Mouse (Mus musculus) right cerebral cortex, postnatal 14 days (tissue): ENCODE measurements at regions not wholly inside any gene's neighbourhood (a gene's known extent, or its start where the extent isn't known, plus 50 kb on each side); places are given as distances from the start of the nearest gene placed in this dataset.
"Not testable (repeated sequence)": the region's sequence is repeated elsewhere in the genome, so short reads cannot be mapped to it uniquely, and the experiment has no call there.

Experiments used
- DNase-seq: peaks from one replicate; pipeline ENCODE4 v3.0.0; 2022

DNA sequence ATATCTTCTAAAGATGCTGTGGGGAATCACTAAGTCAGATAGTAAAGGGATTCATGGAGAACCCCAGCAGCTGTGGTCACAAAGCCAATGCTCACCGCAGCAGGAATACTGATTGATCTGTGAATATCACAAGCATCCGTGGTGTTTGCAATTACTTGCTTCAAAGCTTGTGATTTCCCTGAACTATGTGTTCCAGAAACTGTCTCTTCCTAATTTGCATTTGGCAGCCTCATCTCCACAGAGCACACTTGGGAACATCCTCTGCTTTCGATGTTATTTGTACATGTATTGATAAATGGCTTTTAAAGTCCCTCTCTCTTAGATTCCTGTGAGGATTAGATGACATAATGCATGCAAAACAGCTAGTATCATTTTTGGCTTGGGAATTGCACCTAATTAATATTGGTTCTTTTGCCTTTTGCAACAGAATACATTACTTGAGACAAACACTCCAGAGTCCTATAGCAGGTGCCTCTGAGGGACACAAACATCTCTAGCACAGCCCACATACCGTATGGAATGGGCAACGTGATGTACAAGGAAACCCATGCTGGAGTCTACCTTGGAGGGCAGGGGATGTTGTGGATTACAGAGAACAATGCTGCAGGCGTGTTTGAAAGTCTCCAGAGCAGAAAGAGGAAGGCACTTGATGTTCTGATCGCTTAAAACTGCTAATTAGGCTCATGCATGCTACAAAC lies 211.0 kb downstream of the Nuak1 start:
- DNase-seq: no peak

GRCm38 (mm10) chr10:84230011-84230781 lies 210.2 kb downstream of the Nuak1 start:
- no peak for DNase-seq

DNA sequence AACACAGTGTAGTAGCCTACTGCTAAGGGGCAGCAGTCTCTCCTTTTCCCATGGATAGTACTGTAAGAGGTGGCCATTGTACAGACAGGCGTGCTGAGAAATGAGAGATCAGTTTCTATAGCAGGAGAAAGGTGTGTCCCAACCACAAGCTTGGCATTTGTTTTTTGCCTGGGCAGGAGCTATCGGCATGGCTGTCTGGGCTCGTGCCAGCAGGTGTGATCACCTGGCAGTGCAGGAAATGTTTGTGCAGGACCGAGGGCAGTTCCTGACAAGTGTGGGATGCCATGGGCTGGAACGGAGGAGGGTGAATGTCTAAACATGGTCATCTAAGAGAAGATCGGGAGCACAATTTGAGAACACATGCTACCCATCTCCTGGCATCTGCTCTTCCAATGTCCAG lies 205.4 kb downstream of the Nuak1 start:
- no peak for DNase-seq

DNA sequence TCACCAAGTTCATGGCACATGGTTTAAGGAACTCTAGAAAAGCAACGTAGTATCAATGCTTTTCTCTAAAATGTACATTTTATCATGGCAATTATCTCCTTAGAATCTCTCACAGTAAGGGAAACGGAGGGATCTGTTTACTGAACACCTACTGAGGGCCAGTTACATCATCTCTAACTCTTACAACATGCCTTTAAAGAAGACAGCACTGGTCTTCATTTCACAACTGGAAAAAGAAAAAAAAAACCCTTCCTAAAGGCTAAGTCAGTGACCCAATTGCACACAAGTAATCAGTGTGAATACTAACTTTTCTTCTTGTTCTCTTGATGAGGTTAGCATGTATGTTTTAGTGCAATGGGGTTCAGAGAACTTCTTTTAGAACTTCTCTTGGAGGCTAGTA lies 204.2 kb downstream of the Nuak1 start:
- no peak for DNase-seq

- DNase-seq: peak; percentile 16
Measured at GRCm38 (mm10) chr10:84238279-84238963, 202.0 kb downstream of the Nuak1 start.

DNA sequence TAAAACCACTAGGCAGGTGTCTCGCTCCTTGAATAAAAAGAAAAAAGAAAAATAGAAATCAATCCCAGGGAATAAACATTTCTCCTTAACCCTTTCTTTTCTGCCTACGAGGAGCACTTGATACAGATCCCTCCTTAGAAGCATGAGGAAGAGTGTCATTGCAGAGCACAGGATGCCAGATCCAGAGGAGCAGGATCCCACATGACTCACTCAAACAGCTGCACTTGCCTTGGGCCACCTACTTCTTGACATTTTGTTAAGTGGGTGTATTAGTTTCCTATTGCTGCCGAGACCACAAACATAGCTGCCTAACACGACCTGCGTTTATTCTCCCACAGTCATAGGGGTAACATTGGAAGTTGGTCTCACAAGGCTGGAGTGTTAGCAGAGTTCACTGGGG lies 197.1 kb downstream of the Nuak1 start:
- no peak for DNase-seq

- DNase-seq: no peak
Measured at GRCm38 (mm10) chr10:84249346-84249745, 191.1 kb downstream of the Nuak1 start.

DNA sequence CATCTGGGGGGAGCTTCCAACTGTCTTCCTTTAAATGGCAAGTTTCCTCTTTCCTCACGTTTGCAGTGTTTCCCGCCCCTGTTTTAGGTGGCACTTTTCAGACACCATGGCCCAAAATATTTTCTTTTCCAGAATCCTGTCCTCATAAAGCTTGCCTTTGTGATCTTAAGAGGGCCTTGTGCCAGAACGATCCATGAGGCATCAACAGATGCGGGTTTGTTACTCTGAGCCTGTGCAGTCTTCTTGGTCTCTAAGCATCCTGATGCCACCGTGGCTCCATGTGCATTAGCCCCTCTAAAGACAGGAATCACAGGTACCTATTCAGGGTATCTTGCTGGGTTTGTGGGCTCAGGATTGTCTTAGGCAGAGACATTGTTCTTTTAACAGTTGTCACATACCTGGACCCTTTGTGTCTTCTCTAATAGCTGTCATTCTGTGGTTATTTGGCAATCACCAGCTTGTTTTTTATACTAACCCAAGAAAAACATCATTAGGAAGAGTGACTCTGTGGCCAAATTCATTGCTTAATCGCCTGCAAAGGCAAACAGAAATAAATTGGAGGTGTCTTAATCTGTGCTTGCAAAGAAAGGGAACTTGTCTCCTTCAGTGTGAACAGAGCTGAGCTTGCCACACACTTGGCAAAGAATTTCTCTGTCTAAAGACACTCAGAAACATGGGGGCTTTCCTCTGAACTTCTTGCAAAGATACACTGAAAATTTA lies 179.3 kb downstream of the Nuak1 start:
- DNase-seq: no peak

- DNase-seq: no peak
Measured at GRCm38 (mm10) chr10:84262943-84263342, 177.5 kb downstream of the Nuak1 start.

DNA sequence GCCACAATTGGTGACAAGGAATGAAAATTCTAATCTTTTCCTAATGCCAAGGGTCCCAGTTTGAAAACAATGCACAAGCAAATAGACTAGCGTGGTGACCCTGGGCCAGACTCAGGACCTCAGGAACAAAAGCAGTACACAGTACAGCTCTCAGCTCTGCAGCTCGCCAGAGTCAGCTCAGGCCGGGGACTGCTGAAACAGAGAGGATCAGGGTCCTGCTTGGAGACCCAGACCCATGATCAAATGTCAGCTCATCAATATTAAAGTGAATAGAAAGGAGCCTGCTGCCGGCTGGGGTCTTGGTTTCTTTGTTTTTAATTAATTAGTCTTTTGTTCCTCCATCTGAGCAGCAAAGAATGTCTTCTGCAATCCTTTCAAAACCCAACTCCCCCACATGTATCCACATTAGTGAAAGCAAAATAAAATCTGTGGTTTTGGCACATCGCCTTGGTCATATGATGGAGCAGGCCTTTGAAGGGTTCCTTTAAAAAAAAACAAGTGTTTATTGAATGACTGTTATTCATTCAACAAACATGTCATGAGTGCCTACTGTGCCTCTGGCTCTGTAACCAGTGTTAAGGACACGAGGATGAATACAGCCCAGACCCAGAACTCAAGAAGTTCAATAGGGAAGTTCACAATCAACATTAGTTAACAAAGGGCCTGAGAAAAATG lies 154.4 kb downstream of the Nuak1 start:
- DNase-seq: no peak

GRCm38 (mm10) chr10:84294422-84294821 lies 146.0 kb downstream of the Nuak1 start:
- no peak for DNase-seq

- no peak for DNase-seq
Measured at GRCm38 (mm10) chr10:84296168-84296567, 144.2 kb downstream of the Nuak1 start.

DNA sequence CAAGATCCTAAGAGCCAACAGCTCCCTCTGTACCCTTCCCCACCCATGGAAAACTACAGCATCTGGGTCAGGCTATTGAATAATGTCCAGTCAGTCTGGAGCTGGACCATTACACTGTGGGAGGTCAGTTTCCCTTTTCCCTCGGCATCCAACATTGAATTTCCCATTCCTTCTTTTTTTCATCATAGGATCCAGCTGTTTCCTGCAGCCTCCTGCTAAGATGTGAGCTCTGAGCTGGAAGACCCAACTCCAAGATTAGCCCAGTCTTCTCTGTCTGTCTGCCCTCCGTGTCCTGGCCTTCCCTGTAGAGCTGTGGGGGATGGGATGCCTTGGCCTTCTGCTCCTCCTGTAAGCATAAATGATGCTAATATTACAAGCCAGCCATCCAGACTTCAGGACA lies 138.8 kb downstream of the Nuak1 start:
- DNase-seq: no peak

GRCm38 (mm10) chr10:84302821-84303520 lies 137.4 kb downstream of the Nuak1 start:
- no peak for DNase-seq

GRCm38 (mm10) chr10:84308746-84309145 lies 131.7 kb downstream of the Nuak1 start:
- DNase-seq: not testable (repeated sequence)

GRCm38 (mm10) chr10:84310653-84311052 lies 129.7 kb downstream of the Nuak1 start:
- DNase-seq: no peak

DNA sequence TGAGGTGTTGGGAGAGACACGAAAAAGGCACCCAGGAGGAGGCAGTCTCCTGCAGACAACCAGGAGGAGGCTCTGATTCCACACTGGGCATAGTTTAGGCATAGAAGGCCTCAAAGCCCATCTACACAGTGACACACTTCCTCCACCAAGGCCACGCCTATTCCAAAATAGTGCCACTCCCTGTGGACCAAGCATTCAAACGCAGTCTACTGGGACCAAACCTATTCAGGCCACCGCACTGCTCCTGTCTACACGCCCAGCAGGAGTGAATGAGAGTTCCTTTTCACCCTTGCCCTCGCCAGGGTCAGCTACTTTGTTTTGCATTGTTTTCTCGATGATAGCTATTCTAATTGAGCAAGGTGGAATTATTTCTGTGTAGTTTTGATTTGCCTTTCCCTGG lies 127.7 kb downstream of the Nuak1 start:
- no peak for DNase-seq

GRCm38 (mm10) chr10:84316857-84317256 lies 123.5 kb downstream of the Nuak1 start:
- DNase-seq: no peak

GRCm38 (mm10) chr10:84317960-84318359 lies 122.4 kb downstream of the Nuak1 start:
- DNase-seq: no peak
